Mouse (Mus musculus): Measurements from ENCODE around the gene Slc22a21. TPM values are rescaled to one million over a fixed set of nuclear protein-coding genes. Genes with fewer than 3 reads are reported as not detected.

Slc22a21 gene
- polyA plus RNA-seq (2012; rRNA removed), result 4.8 and 5.2 TPM in 2 replicates

GRCm38 (mm10) chr11:53979788-53980621 is at the start of gene Slc22a21:
TSS of gene Slc22a21 (minus strand) at chr11:53980332.

GRCm38 (mm10) chr11:54028044-54028951 is 48.2 kb upstream of the Slc22a21 start, which contains the start of gene Slc22a4:
TSS of gene Slc22a4 (minus strand) at chr11:54028090.

Other genes with a start within 250 kb of the Slc22a21 start
- 4.0 and 4.7 TPM in 2 replicates for gene Irf1, start 210.3 kb downstream of the Slc22a21 start, polyA plus RNA-seq (2012; rRNA removed)
- 0.18 and 0.31 TPM in 2 replicates for gene Gm17334, start 207.1 kb downstream of the Slc22a21 start, polyA plus RNA-seq (2012; rRNA removed)
- 0.26 and 0.76 TPM in 2 replicates for gene Gm12216, start 121.1 kb downstream of the Slc22a21 start, polyA plus RNA-seq (2012; rRNA removed)
- gene Slc22a5, start 88.7 kb downstream of the Slc22a21 start, polyA plus RNA-seq (2012; rRNA removed), result 17.6 and 19.4 TPM in 2 replicates
- 5.7 and 6.3 TPM in 2 replicates for gene Slc22a4, start 47.8 kb upstream of the Slc22a21 start, polyA plus RNA-seq (2012; rRNA removed)
- gene Pdlim4, start 88.7 kb upstream of the Slc22a21 start, polyA plus RNA-seq (2012; rRNA removed), result 31.9 and 32.9 TPM in 2 replicates
- 20.1 and 20.3 TPM in 2 replicates for gene P4ha2, start 119.8 kb upstream of the Slc22a21 start, polyA plus RNA-seq (2012; rRNA removed)